8 mouse cellular contexts compared by ENCODE assay signal in the genomic region with DNA sequence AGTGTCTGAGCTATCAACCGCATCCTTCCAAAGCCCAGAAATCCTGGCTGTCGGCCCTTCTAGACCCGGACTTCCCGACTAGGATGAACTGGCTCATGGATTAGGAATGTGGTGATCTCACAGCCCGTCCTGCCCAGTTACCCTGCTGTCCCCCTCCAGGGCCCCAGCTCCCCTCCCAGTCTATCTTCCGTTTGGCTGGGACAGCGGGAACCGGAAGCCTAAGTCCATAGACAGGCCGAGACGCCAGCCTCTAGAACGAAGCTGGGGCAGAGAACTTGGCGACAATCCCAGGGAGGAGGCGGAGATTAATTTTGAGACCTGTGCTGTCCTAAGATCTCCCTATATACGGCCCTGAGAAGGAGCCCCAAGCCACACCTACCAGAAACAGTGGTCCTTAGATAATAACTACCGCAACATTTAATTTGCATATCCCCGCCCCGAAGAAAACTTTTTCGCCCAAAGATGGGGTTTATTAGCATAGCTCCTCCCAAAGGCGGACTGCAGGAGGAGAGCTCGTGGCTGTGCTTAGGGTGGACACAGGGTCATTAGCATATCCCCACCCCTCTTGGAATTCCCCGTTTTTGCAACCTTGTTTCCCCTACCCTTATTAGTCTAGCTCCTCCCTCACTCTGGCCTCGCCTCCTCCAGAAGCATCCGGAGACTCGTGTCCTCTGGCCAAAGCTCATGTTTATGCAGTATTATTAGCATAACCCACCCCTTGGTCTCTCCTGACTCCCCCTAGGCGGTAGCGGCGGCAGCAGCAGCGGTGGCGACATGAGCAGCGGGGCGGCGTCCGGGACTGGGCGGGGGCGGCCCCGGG. TPM values are rescaled to one million over a fixed set of nuclear protein-coding genes. Genes with fewer than 3 reads are reported as not detected.
DNase-seq lines count a peak whose midpoint lies in the region; ATAC-seq lines count a peak whose summit lies in the region.

TSS of gene Rras (plus strand) at position 720 of the 820 bp plus-strand sequence.

- peak; percentile 87 for ATAC-seq in forebrain, embryonic 11.5 days (replicated peaks; ENCODE audit: low FRiP score)
- ATAC-seq in heart, embryonic 16.5 days (replicated peaks; ENCODE audit: extremely low read depth, insufficient read depth, low FRiP score): peak; percentile 88
- peak; percentile 84 for ATAC-seq in liver, embryonic 15.5 days (ENCODE audit: insufficient read depth)
- peak; percentile 77 for ATAC-seq in neural tube, embryonic 12.5 days (ENCODE audit: low FRiP score, low read depth)

- H3K4me1 ChIP-seq in forebrain, embryonic 11.5 days (replicated peaks; ENCODE audit: control insufficient read depth, insufficient read depth, low read length): peaks cover 12% of the 10 kb centered on the region; the same call in 1 of the 2 replicates
- peaks cover 19% of the 10 kb centered on the region for H3K4me1 ChIP-seq in heart, embryonic 16.5 days (ENCODE audit: control insufficient read depth, insufficient read depth, low read length)
- peaks cover 55% of the 10 kb centered on the region for H3K4me1 ChIP-seq in liver, embryonic 15.5 days (replicated peaks)
- H3K4me1 ChIP-seq in neural tube, embryonic 12.5 days: peaks cover 26% of the 10 kb centered on the region

- H3K9ac ChIP-seq in forebrain, embryonic 11.5 days (ENCODE audit: low read length): peak within 1 kb of the TSS; percentile 69
- peak within 1 kb of the TSS; percentile 84 for H3K9ac ChIP-seq in heart, embryonic 16.5 days (ENCODE audit: low read length)
- peak within 1 kb of the TSS; percentile 97 for H3K9ac ChIP-seq in liver, embryonic 15.5 days
- peak within 1 kb of the TSS; percentile 64 for H3K9ac ChIP-seq in neural tube, embryonic 12.5 days

- peak within 1 kb of the TSS; percentile 96 for H3K4me3 ChIP-seq in forebrain, embryonic 11.5 days (ENCODE audit: low read depth, low read length)
- H3K4me3 ChIP-seq in heart, embryonic 16.5 days (ENCODE audit: low read length): peak within 1 kb of the TSS; percentile 72
- peak within 1 kb of the TSS; percentile 92 for H3K4me3 ChIP-seq in liver, embryonic 15.5 days (replicated peaks)
- H3K4me3 ChIP-seq in neural tube, embryonic 12.5 days: peak within 1 kb of the TSS; percentile 95

- H3K27ac ChIP-seq in forebrain, embryonic 11.5 days (ENCODE audit: low read depth, low read length): peak within 1 kb of the TSS; percentile 85
- peak within 1 kb of the TSS; percentile 99 for H3K27ac ChIP-seq in heart, embryonic 16.5 days (ENCODE audit: low read length)
- peak within 1 kb of the TSS; percentile 98 for H3K27ac ChIP-seq in liver, embryonic 15.5 days (replicated peaks)
- peak within 1 kb of the TSS; percentile 70 for H3K27ac ChIP-seq in neural tube, embryonic 12.5 days

- peaks cover 6% of the 10 kb centered on the region; the same call in 1 of the 2 replicates for H3K36me3 ChIP-seq in forebrain, embryonic 11.5 days (ENCODE audit: control insufficient read depth, insufficient read depth, low read length)
- H3K36me3 ChIP-seq in heart, embryonic 16.5 days (ENCODE audit: control insufficient read depth, insufficient read depth): peaks cover 8% of the 10 kb centered on the region
- peaks cover 12% of the 10 kb centered on the region for H3K36me3 ChIP-seq in liver, embryonic 15.5 days (replicated peaks)
- H3K36me3 ChIP-seq in neural tube, embryonic 12.5 days: peaks cover 12% of the 10 kb centered on the region

- no peaks in the 10 kb centered on the region for H3K9me3 ChIP-seq in forebrain, embryonic 11.5 days (ENCODE audit: control insufficient read depth, low read length)
- no peaks in the 10 kb centered on the region for H3K9me3 ChIP-seq in heart, embryonic 16.5 days (replicated peaks; ENCODE audit: control insufficient read depth, low read length)
- H3K9me3 ChIP-seq in liver, embryonic 15.5 days (replicated peaks): no peaks in the 10 kb centered on the region
- no peaks in the 10 kb centered on the region for H3K9me3 ChIP-seq in neural tube, embryonic 12.5 days

- no peaks in the 10 kb centered on the region for H3K27me3 ChIP-seq in forebrain, embryonic 11.5 days (ENCODE audit: control insufficient read depth, insufficient read depth, low read length)
- no peaks in the 10 kb centered on the region for H3K27me3 ChIP-seq in heart, embryonic 16.5 days (ENCODE audit: control insufficient read depth, insufficient read depth, low read length)
- H3K27me3 ChIP-seq in liver, embryonic 15.5 days: peaks cover 39% of the 10 kb centered on the region
- H3K27me3 ChIP-seq in neural tube, embryonic 12.5 days (replicated peaks): no peaks in the 10 kb centered on the region

- H3K4me2 ChIP-seq in forebrain, embryonic 11.5 days (ENCODE audit: low read depth, low read length, severe bottlenecking): peak within 1 kb of the TSS; percentile 99
- H3K4me2 ChIP-seq in heart, embryonic 16.5 days (ENCODE audit: low read depth, low read length): peak within 1 kb of the TSS; percentile 75
- peak within 1 kb of the TSS; percentile 94 for H3K4me2 ChIP-seq in liver, embryonic 15.5 days
- H3K4me2 ChIP-seq in neural tube, embryonic 12.5 days (replicated peaks): peak within 1 kb of the TSS; percentile 90

- WGBS in forebrain, embryonic 11.5 days: under 1% methylated on average over 36 of the region's 36 CpGs
- under 1% methylated on average over 36 of the region's 36 CpGs for WGBS in heart, embryonic 16.5 days
- under 1% methylated on average over 36 of the region's 36 CpGs for WGBS in liver, embryonic 15.5 days (ENCODE audit: insufficient replicate concordance)
- under 1% methylated on average over 36 of the region's 36 CpGs for WGBS in neural tube, embryonic 12.5 days

- peak; percentile 84 to 87 for DNase-seq in CD8-positive naive resting alpha-beta T cell, adult 2 months (ENCODE audit: low read depth in 2 of 2, low spot score in 2 of 2)
- peak; percentile 99 for DNase-seq in c-Kit-positive CD71-negative TER-119-negative erythroid progenitor cells, embryonic 14.5 days (ENCODE audit: low read depth)
- peak; percentile 90 for DNase-seq in forebrain, embryonic 11.5 days (ENCODE audit: low spot score)
- DNase-seq in kidney, postnatal 36 days: peak; percentile 90 to 99
- peak; percentile 96 for DNase-seq in telencephalon, adult 2 months (ENCODE audit: low read depth, low spot score)

RNA-seq across cellular contexts. Expression of gene Rras, which starts in this region (rescaled TPM):
- polyA plus RNA-seq in forebrain, embryonic 11.5 days (2014; fragmentation: Nextera tagmentation; extraction: Ambion mirVana): 15.5 and 16.6 TPM in 2 replicates
- polyA plus RNA-seq in heart, embryonic 16.5 days (2015; fragmentation: Nextera tagmentation; extraction: Ambion mirVana): 74.8 and 85.0 TPM in 2 replicates
- 20.8 and 23.6 TPM in 2 replicates for polyA plus RNA-seq in liver, embryonic 15.5 days (2015; fragmentation: Nextera tagmentation; extraction: Ambion mirVana)
- 16.8 and 18.4 TPM in 2 replicates for polyA plus RNA-seq in neural tube, embryonic 12.5 days (2016; fragmentation: Nextera tagmentation; extraction: Ambion mirVana)

Comparison
In these comparisons a context has a peak if more than half of its experiments do, and no peak if none do; other contexts are left out.
1. Peak in every context shown above with its lines: DNase-seq, ATAC-seq, H3K4me3 ChIP-seq and H3K27ac ChIP-seq.